Mouse (Mus musculus) splenic B cell, adult 2 months (primary cell): ENCODE data around the gene Fam213b.
A peak's percentile ranks its signal among the peaks of the same experiment; 100 is the strongest.

ENCODE experiments used
- DNase-seq: peaks from one replicate; pipeline ENCODE4 v3.0.0-alpha.2; 2011; ENCODE audit warnings: low read depth, low spot score
- H3K27me3 ChIP-seq: 2 replicates; pipeline ENCODE4 v1.6.1; 2012; ENCODE audit warnings: mild to moderate bottlenecking, low read length, moderate library complexity, mixed read lengths; ENCODE audit not compliant: control insufficient read depth, poor library complexity, insufficient read depth, severe bottlenecking
- H3K36me3 ChIP-seq: 2 replicates; pipeline ENCODE4 v1.6.1; 2012; ENCODE audit warnings: mild to moderate bottlenecking, low read length, moderate library complexity, mixed read lengths; ENCODE audit not compliant: control insufficient read depth, poor library complexity, insufficient read depth, severe bottlenecking

Fam213b gene

DNA sequence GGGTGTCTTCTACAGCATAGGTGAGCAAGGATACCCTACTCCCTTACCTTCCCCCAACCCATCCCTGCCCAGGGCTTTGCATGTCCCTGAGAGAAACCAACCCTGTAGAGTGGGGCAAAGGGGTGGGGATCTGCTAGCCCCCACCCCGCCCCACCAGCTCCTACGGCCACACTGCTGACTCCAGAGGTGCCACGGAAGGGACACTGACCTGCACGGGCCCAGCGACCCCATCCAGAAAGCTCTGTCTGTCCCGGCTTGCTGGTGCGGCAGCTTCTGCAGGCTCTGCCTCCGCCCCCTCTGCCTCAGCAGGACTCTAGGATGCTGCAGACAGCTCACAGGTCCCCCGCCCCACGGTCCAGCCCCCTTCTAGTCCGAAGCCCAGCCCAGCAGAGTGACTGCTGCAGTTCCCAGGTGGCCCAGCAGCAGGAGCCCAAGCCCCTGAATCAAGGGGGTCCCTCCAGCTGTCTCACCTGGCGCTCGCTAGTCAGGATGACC, 27.1 kb downstream of the Fam213b start:
- Histone ChIP-seq H3K36me3 (no peaks in the 10 kb centered on the region), H3K27me3 (no peaks in the 10 kb centered on the region)
- DNase-seq: no peak

GRCm38 (mm10) chr4:154870721-154871120, 28.2 kb downstream of the Fam213b start:
- H3K27me3 ChIP-seq: no peaks in the 10 kb centered on the region
- H3K36me3 ChIP-seq: no peaks in the 10 kb centered on the region
- DNase-seq: no peak

- Histone ChIP-seq H3K27me3 (no peaks in the 10 kb centered on the region), H3K36me3 (no peaks in the 10 kb centered on the region)
- DNase-seq: no peak
Observed at GRCm38 (mm10) chr4:154869440-154869839, 29.5 kb downstream of the Fam213b start, which contains the start of gene Mmel1. Mmel1 (plus strand) TSS chr4:154869585.

DNA sequence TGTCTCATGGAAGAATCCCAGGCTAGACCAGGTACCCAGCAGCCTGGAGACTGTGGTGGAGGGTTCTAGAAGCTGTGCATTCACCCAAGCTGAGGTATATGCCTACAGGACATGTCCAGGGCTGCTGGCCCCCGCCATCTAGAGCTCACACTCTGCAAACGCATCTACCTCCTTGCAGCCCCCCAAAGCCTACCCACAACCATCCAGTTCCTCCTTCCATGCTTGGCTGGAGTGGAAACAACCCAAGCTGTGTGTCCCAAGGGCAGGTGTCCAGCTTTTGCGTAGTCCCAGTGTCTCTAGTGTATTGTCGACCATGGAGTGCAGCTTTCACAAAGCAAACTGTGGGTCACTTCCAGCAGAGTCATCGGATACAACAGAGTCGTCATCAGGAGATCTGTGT, 31.7 kb downstream of the Fam213b start:
- no peaks in the 10 kb centered on the region for H3K27me3 ChIP-seq
- no peak for DNase-seq

DNA sequence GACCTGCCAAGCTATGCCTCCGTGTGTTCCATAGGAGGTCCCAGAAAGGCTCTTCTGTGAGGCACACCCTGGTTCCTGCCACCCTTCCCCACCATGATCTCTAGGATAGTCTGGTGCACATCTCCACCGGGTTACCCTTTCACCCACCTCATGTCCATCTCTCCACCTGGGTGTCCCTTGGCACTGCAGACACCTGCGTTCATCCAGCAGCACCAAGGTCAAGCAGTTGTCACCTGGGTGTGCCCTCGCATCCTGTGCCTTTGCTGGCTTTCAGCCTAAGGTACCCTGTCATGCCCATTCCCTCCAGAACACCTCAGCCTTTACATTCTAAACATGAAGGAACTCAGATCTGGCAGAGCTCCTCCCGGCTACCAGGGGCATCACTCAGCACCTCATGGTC, 32.5 kb downstream of the Fam213b start:
- Histone ChIP-seq H3K36me3 (no peaks in the 10 kb centered on the region), H3K27me3 (no peaks in the 10 kb centered on the region)
- DNase-seq: no peak

More for the DNA sequence above, 31.7 kb downstream of the Fam213b start:
- H3K36me3 ChIP-seq: no peaks in the 10 kb centered on the region

DNA sequence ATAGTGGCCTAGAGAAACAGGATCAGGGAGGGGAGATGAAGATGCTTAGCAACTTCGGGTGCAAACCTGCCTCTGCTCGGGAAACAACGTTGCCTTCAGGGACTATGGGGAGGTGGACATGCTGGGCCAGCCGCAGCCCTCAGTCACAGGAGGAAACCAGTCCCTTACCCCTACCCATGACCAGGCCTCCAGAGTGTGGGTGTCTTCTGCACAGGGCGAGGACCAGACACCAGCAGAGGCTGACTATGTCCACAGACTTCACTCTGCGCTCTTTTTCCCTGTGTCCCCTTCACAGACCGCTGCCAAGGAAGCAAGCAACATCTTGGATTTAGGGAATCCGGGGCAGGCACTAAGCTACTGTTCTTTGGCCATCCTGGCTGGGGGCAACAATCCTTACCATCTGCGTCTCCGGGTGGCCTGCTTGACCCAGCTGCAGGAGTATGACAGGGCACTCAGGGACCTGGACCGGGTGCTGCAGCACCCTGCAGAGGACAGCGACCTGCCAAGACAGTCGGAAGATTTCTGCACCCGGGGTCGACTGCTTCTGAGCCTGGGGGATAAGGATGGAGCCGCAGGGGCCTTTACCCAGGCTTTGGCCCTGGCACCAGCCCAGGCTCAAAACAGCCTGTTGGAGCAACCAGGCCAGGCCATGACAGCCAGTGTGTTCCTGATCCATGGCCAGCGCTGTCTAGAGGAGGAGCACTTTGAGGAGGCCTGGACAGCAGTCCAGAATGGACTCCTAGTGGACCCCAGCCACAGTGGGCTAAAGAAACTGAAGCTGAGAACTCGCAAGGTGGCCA, 33.8 kb downstream of the Fam213b start:
- no peaks in the 10 kb centered on the region for H3K27me3 ChIP-seq
- DNase-seq: no peak
- no peaks in the 10 kb centered on the region for H3K36me3 ChIP-seq

- Histone ChIP-seq H3K36me3 (no peaks in the 10 kb centered on the region), H3K27me3 (no peaks in the 10 kb centered on the region)
- peak; percentile 87 for DNase-seq
Observed at GRCm38 (mm10) chr4:154864271-154864771, 34.6 kb downstream of the Fam213b start.

GRCm38 (mm10) chr4:154863436-154863935, 35.4 kb downstream of the Fam213b start:
- DNase-seq: no peak
- no peaks in the 10 kb centered on the region for H3K27me3 ChIP-seq
- no peaks in the 10 kb centered on the region for H3K36me3 ChIP-seq

DNA sequence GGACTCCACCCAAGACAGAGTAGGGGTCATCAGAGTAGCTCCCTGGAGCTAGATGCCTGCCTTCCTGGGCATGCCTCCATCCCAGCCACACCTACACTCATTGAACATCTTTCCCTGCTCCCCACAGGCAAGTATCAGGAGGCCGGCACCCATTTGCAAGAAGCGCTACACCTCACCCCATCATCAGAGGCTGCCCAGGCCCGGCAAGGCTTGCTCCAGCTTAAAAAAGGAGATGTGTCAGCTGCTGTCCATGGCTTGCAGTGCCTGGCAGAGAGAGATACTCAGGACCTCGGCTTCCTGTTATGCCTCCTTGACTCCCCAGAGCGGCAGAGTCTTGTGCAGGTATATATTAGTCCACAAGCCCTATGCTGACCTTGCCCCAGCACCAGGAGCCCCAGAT, 37.0 kb downstream of the Fam213b start:
- no peak for DNase-seq
- H3K27me3 ChIP-seq: no peaks in the 10 kb centered on the region; the same call in 1 of the 2 replicates
- H3K36me3 ChIP-seq: no peaks in the 10 kb centered on the region

DNA sequence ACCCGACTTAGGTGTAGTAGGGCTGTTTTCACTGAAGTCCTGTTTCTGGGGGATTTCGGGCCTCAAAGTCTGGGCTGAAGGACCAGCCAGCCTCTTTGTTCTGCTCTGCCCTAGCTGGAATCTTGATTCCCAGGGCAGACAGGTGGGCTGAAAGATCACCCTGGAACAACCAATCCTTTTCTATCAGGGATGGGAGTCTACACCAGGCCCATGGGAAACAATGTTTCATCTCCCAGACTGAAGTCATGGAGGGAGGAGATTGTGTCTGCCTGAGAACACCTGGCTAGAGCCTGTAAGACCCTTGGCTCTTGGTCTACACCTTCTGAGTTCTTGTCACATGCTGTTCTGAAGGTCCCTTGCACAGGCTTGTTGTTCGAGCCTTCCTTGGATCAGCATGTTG, 40.3 kb downstream of the Fam213b start:
- Histone ChIP-seq H3K27me3 (no peaks in the 10 kb centered on the region; the same call in 1 of the 2 replicates), H3K36me3 (no peaks in the 10 kb centered on the region)
- no peak for DNase-seq

DNA sequence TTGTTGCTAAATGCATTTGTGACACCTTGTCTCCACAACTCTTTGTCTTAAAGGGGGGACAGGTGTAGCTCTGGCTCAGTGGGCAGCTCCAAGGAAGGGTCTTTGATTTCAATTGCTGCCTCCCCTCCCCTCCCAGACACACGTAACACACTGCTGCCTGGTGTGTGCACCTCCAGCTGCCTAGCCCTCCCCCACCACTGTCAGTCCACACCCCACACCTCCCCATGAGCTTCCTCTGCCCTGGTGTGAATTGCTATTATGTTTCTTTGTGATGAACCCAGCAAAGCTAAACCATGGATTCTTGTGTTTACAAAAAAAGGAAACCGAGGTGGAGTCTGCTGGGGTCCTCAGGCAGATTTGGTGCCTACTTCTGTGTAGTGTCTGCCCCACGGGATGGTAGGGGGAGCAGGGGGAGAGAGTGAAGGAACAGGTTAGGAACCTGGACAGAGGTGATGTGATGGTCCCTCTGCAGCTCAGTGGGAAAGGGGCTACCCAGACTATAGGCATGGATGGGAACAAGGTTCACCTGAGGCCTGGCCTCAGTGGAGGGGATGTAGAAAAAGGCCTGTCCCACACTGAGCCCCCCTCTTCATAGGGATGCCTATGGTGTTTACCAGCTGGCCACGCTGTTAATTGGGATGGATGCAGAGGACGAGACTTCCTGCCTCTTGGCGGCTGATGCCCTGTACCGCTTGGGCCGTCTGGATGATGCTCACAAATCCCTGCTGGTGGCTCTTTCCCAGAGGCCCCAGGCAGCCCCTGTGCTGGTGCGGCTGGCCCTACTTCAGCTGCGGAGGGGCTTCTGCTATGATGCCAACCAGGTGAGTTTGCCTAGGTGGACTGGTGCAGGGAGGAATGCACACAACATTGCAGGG, 41.3 kb downstream of the Fam213b start:
- no peaks in the 10 kb centered on the region for H3K36me3 ChIP-seq
- no peak for DNase-seq

DNA sequence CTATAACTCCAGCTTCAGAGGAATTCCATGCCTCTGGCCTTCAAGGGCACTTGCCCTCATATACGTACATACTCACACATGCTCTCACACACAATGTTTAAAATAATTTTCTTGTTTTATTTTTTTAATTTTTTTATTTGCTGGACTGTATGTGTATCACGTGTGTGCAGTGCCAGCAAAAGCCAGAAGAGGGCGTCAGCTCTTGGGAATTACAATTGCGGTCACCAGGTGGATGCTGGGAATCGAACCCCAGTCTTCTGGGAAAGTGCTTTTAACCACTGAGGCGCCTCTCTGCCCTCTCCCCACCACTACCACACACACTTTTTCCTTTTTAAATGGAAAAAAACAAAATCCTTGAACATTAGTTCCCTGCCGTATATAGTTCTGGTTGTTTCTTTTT, 42.1 kb downstream of the Fam213b start:
- DNase-seq: no peak
- Histone ChIP-seq H3K27me3 (no peaks in the 10 kb centered on the region; the same call in 1 of the 2 replicates), H3K36me3 (no peaks in the 10 kb centered on the region)

More for the DNA sequence above, 41.3 kb downstream of the Fam213b start:
- H3K27me3 ChIP-seq: no peaks in the 10 kb centered on the region; the same call in 1 of the 2 replicates

DNA sequence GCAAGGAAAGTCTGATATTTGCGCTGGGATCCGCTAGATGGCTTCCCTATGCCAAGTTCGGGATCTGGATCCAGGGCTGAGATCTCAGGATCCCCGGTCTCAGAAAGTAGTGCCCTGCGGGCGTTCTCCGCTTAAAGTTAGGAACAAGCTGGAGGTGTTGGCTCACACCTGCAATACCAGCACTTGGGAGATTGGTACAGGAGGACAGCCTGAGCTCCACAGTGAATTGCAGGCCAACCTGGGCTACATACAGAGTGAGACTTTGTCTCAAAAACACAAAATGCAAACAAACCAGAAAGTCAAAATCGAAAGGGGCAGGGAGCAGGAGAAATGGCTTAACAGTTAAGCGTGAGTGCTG, 42.5 kb downstream of the Fam213b start:
- no peak for DNase-seq
- Histone ChIP-seq H3K36me3 (no peaks in the 10 kb centered on the region), H3K27me3 (no peaks in the 10 kb centered on the region; the same call in 1 of the 2 replicates)

- no peaks in the 10 kb centered on the region for H3K36me3 ChIP-seq
- peak; percentile 57 for DNase-seq
- no peaks in the 10 kb centered on the region; the same call in 1 of the 2 replicates for H3K27me3 ChIP-seq
Observed at GRCm38 (mm10) chr4:154855721-154856479, 43.0 kb downstream of the Fam213b start.
